Mouse (Mus musculus) urinary bladder, postnatal 10 days (tissue): Measurements from ENCODE around the gene Ecel1.

ENCODE experiments used
- DNase-seq: peaks from one replicate; pipeline ENCODE4 v3.0.0; 2022; ENCODE audit warnings: low spot score

The Ecel1 gene

DNA sequence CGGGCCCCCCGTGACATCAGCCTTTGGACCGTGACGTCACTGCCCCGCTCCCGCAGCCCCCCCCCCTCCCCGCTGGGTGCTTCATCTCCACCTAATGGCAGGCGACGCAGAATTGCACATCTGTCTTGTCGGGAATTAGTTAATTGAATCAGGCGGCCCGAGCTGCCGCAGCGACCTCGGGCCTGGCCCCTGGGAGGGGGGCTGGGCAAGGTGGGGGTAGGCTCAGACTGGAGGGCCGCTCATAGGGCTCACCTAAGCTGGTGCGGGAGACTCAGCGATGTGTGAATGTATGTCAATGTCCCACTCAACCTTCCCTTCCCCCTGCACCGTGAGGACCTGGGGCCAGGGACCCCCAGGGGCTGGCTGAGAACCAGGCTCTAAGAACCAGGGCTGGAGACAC lies 14.1 kb upstream of the Ecel1 start:
- DNase-seq = no peak

DNA sequence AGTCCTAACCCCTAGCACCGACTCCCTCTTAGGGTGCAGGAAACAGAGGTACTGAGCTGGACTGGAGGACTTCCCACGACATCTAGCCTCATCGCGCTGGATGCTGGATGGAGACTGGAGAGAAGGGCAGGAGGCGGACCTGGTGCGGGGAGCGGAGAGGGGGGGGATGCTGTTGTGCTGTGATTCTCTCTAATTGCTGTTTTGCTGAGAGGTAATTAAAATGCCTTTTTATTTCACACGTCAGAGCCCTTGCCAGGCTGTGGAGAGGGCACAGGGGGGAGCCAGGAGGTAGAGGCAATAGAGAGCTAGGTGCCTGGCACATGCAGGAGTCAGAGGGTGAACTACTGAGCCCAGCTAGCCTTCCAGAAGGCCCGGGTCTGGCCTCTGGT lies 8.5 kb upstream of the Ecel1 start:
- DNase-seq = no peak

DNA sequence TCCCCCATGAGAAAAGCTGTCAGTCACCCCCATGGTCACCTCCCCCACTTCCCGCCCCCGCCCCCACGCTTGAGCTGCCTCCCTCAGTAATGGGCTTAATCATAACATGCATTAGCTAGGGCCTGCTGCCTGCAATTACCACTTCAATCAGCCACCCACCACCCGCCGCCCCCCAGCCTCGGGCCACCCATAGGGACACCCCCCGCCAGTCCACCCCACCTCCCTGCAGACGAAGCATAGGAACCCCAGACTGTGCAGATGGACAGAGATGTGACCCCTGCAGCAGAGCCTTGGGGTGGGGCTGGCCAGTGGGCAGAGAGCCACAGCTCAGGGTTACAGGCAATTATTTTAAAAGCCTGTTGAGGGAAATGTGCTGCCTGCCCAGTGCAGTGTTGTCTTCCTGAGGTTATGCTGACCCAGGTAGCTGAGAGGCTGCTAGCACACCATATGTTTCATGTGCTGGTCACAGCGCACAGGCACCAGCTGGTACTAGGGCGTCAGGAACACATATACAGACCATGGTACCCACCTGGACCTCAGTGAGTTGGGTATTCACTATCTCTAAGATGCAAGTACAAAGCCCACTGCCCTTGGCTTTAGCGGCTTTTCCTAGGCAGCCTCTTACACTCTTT lies 8.0 kb upstream of the Ecel1 start:
- DNase-seq = no peak

DNA sequence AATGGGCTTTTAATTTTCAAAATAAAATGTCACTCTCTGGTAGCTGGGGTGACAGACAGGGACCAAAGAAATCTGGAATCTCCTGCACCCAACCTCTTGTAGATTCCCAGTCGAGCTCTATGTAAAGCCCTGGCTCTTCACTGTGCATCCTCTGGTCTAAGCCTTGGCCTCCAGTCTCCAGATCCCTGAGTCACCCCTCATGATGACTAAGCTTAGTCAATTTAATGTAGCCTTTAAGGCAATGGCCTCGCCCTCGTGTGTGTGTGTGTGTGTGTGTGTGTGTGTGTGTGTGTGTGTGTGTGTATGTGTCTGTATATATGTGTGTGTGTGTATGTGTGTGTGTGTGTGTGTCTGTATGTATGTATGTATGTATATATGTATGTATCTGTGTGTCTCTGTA lies 3.1 kb upstream of the Ecel1 start:
- DNase-seq = no peak

DNA sequence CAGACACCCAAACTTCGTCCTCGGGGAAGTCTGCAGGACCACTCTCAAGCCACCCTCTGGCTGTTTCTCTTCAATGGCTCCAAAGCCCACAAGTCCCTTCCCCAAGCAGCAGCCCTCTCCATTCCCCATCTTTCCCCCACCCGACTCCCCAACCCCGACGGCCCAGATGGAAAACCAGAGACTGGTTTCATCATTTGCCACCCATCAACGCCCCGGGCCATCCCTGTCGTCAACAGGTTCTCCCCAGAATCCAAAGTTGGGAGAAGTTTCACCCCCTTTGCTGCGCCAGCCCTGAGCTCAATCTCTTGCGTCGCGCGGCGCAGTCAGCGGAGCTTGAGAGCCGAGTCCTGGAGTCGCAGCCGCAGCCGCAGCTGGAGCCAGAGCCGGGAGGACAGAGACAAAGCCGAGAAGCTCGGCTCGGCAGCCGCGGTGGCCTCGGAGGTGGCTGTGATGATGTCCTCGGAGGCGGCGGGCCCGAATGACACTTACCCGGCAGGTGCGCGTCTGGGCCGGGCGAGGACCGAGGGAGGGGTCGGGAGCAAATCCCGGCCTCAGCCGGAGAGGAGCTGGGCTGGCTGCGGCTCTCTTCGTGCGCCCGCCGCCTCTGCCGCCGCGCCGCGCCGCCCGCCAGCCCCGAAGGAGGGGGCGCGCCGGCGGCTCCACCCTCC lies 656 bp downstream of the Ecel1 start:
- no peak for DNase-seq

DNA sequence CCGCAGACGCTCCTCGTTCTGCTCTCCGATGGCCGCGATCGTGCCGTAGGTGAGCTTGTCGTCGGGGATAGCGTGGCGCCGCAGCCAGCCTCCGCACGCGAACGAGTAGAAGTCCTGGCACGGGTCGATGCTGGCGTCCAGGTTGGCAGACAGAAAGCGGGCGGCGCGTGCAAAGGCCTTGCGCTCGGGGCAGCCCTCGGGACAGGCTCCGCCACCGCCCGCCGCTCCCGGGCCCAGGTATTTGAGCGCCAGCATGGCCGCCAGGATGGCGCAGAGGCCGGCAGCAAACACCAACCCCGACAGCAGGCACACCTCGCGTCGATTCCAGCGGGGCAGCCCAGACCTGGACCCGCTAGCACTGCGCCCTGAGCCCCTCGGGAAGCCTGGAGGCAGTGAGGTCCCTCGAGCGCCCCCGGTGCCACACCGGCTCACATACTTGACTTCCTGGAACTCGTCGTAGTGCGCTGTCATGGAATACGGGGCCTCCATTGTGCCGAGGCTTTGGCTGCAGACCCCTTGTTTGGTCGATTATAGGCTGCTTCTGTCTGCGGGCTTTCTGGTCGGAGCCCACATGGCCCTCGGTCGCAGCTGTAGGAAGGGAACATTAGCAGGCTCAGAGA lies 1.7 kb downstream of the Ecel1 start:
- DNase-seq = no peak

DNA sequence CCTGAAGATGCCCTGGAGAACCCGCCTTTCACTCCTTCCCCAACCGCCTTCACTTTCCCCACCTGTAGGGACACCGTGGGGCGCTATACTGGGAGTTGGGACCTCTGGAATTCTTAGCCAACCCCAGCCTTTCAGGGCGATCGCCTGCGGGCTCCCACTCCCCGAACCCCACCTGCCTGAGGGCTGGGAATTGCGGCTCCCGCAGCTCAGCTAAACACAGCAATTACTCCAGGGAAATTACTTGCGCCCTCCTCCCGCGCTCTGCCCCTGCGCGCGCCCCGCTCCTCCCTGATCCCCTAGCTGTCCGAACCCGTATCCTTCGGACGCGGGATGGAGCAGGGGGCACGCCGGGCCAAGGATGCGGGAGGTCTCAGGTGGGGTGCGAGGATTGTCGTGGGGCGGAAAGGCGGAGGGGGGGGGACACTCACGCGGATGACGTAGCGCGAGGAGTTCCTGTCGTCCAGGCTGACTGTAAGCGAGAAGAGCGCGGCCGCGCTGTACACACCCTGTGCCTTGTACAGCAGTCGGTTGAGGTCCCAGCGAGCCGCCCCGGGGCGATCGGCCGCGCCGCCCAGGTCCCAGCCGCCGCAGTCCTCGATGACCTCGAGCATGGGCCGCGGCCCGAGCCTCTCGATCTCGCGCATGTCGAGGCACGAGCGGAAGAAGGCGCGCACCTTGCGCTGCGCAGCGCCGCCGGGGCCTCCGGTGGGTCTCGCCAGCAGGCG lies 2.4 kb downstream of the Ecel1 start:
- no peak for DNase-seq

DNA sequence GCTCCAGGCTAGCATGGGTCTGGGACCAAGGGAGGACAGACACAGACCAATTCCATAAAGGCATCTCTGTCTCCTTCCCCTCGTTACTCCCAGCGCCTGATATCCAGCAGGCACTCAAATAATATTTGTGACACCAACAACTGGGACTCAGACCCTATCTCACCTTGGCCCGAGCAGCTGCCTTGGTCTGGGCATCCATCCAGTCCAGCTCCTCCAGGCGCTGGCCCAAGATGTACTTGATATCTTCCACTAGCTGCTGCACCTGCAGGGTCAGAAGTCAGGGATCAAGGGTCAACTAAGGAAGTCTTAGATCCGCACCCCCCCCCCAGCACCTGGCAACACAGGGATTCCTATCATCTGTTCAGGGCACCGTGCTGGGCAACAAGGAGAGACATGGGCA lies 5.0 kb downstream of the Ecel1 start:
- no peak for DNase-seq

DNA sequence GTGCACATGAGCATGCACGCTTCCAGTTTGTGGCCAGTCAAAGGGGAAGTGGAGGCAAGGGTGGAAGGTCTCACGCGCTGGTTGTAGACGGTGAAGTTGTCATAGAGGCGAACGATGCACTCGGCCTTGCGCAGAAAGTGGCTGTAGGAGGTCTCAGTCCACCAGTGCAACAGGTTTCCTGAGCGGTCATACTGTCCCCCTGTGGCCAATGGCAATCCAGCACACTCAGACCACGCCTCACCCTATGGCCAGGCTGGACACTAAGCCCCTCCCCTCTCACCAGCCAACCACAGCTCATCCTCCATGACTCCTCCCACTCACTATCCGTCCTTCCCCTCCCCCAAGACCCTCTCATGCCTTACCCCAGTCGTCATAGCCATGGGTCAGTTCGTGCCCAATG lies 6.9 kb downstream of the Ecel1 start:
- no peak for DNase-seq

DNA sequence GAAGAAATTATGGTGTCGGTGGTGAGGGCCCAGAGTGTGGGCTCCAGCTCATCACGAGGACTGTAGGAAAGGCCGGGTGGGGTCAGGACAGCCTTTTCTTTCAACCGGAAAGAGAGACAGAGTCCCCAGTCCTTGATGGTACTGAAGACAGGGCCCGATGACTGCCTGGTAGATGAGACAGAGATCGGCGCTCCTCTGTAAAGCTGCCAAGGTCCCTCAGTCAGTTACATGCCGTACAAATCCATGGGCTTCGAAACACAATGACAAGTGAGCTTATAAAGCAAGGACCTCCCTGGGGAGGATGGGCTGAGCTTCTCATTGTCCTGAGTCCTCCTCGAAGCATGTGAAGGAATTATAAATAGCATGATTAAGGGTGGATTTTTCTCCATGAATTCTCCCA lies 13.2 kb downstream of the Ecel1 start:
- DNase-seq = peak; percentile 4

DNA sequence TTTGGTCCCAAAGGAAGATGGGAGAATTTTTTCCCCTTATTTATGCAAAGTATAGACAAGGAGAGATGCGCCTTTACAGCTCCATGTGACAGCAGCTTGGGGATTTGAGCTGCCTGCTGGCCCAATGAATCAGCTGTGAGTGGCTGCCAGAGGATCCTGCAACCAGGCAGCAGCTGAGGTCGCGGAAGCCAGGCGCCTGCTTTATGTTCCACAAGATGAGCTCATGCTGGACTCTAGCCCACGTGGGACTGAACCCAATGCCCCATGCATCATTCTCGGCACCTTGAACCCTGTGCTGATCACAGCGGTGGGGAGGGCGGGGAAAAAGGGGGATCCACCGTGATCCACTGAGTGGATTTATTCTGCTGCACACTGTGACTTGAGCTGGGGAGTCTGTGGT lies 13.9 kb downstream of the Ecel1 start:
- no peak for DNase-seq

DNA sequence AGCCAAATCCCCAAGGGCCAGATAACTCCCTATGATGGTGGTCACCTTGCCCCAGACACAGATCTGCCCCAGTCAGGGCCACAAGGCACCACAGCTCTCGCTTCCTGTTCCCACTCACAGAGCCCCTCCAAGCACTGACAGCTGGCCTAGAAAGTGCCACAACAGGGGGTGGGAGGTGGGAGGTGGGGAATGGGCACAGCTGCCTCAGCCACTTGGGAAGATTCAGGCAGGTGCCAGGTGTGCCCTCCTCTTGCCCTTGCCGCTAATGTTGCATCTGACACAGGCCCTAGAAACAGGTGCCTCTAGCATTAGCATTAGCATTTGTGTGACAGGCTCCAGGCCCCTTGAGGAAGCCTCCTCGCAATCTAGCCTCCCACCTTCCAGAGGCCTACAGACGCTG lies 14.8 kb downstream of the Ecel1 start:
- DNase-seq = no peak

DNA sequence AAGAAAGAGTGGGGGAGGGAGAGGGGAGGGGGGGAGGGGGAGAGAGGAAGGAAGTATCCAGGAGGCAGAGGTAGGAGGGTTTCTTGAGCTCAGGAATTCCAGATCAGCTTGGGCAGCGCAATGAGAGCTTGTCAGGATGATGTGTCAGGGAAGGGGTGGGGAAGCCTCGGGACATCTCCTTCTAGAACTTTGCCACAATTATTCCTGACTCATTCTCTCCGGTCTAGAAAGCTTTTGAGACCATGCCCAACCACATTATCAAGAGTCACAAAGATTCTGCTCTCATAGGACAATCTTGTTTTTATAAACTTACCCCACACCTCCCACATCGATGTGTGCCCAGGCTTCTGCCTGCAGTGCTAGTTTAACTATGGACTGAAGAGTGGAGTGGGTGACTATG lies 24.5 kb downstream of the Ecel1 start:
- no peak for DNase-seq

DNA sequence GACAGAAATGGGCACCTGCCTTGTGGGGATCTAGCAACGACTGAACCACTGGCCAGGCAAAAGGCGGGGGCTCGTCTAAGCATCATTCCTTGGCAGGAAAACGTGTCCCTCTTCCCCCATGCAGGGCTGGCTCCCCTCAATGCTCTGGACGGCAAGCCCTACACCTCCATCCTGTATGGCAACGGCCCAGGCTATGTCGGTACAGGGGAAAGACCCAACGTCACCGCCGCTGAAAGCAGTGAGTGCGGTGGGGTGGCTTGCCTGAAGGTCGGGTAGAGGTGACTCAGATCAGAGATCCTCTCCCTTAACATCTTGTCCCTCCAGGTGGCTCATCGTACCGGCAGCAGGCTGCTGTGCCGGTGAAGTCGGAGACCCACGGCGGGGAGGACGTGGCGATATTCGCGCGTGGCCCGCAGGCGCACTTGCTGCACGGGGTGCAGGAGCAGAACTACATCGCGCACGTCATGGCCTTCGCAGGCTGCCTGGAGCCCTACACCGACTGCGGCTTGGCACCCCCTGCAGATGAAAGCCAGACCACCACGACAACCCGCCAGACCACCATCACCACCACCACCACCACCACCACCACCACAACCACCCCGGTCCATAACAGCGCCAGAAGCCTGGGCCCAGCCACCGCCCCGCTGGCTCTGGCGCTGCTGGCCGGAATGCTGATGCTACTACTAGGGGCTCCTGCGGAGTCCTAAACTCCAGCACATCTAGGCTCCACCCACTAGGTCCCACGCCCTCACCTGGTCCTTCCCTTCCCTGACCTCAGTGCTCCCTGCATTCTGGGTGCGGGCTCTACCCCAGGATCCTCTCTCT lies 28.9 kb downstream of the Ecel1 start:
- no peak for DNase-seq

DNA sequence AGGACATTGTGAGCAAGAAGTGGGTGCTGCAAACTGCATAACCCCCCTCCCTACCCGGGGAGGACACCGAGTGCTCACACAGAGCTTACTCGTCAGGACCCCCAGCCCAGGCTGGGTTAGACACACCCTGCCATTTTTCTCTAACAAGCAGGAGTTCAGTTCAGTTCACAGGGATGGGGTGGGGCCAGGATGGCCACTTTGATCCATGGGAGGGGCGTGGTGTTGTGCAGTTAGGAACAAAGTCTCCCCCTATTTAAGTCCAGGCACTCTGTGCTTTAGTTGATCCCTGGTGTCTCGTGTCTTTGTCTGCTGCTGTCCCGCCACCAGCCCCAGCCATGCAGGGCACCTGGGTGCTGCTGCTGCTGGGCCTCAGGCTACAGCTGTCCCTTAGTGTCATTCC lies 31.6 kb downstream of the Ecel1 start, which contains the start of gene Akp3:
Gene Akp3, plus strand, starts transcription at position 301 of the 400 bp plus-strand sequence.
- DNase-seq = no peak

DNA sequence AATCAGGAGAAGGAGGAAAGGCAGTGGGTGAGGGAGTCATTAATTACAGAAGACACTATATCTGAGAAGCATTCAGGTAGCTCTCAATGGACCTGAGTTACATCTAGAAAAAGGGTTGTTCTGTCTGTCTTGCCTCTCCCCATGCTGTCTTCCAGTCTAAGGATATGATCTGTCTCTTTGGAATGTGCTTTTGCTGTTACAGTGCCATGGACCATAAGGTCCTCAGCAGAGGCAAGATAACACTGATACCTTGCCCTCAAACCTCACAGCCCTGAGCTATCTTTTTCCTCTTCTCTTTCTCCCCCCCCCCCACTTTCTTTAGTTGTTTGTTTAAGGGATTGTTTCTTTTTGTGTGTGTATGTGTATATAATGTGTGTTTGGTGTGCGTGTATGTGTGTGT lies 41.5 kb downstream of the Ecel1 start:
- no peak for DNase-seq

DNA sequence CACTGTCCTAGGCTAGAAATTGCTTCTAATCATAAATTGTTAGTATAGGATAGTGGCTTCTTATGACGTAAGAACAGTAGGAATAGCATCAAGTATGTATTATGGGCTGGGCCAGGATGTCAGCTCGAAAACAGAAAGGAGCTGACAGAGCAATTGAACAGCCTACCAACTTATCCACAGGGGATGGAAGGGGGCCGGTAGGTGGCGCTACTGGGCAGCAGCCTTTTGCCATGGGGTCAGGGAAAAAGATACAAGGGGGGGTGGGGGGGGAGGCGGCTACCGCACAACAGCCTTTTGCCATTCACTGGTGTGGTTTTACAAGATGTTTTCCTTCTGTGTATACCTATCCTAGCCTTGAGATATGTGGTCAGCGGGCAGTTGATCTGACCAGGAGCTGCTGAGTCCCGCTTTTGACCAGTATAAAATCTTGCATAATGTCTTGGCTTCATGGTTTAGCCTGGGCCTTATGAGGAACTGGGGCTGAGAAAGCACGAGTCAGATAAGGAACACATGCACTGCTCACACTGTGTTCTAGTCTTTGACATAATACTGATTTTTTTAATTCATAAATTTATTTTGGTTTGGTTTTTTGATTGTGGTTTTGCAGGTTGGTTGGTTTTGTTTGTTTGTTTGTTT lies 44.5 kb downstream of the Ecel1 start:
- DNase-seq = no peak

DNA sequence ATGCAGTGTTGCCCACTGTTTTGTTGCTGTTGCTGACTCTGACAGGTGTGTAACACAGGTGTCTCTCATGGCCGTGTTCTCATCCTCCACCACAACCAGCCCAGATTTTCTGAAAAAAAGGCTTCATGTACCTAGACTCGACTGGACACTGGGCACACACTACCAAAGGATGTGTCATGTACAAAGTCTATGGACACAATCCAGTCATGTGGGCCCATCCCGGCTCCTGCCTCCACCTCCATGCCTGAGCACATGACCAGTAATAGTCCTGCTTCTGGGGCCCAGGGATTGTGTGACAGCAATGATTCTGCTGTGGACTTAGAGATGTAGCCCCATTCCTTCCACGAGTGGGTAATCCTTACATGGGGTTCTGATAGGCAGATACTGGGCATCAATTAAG lies 47.8 kb downstream of the Ecel1 start:
- no peak for DNase-seq

DNA sequence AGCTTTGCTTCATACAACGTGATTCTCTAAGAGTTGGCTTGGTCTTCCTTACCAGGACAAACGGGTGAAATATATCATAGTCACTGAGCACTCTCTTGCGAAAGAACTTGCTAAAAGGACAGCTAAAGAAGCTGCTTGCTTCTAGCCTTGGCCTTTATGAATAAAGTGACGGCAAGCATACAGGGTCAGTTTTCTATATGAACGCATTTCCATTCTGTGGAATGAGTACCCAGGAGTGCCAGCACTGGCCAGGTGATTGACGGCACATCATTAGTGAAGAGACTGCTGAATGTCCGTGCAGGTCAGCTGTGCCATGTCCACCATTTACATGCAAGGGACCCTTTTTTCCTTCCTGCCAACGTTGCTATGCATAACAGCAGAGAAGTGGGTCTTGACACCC lies 49.8 kb downstream of the Ecel1 start:
- no peak for DNase-seq

DNA sequence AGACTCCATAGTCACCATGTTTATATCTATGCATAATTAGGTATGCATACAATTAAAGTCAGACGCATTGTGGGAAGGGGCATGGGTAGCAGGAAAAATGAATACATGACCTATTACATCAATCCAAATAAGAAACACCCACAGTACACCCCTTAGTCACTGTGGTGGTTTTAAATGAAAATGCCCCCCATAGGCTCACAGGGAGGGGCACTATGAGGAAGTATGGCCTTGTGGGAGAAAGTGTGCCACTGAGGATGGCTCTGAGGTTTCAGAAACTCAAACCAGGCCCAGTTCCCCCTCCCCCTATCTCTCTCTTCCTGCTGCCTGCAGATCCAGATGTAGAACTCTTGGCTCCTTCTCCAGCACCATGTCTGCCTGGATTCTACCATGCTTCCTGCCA lies 52.4 kb downstream of the Ecel1 start:
- DNase-seq = no peak

DNA sequence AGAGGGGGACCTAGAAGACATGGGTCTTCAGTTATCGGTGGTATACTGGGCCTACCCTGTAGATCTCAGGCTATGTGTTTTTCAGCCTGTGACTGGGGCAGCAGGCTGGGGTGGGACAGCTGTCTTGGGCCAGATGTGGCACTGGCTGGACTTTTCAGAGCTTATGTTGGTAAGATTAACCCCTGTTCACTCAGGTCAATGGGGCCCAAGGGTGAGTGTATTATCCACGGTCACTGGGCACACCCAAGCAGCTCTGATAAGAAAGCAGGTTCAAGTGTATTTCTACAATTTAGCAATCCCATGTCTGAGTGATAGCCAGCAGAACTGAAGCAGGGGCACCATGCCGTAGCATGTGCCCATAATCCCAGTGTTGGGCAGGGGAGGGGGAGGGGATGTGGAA lies 54.2 kb downstream of the Ecel1 start:
- DNase-seq = no peak

DNA sequence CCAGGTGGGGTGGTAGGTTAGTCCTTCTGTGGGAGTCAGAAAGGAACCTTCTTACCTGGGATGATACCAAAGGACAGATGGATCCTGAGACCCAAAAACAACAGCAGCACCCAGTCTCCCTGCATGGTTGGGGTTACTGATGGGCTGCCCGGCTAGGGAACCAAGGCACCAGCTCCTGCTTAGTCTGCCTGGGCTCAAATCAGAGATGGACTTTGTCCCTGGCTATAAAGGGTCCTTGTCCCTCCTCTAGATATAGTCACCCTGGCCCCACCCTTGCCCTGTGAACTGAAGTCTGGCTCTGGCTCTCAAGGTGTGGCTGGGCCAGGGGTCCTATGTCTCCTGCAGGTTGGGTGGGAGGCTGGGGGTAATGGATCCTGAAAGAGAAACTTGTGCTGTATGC lies 54.9 kb downstream of the Ecel1 start, which contains the start of gene Alpi:
Gene Alpi, minus strand, starts transcription at position 196 of the 400 bp plus-strand sequence.
- no peak for DNase-seq
